Mouse (Mus musculus) kidney, embryonic 14.5 days (tissue): ENCODE results near the gene Tbx1. TPM values are rescaled to one million over a fixed set of nuclear protein-coding genes. Genes with fewer than 3 reads are reported as not detected.
"Not testable (repeated sequence)": the region's sequence is repeated elsewhere in the genome, so short reads cannot be mapped to it uniquely, and the experiment has no call there.

ENCODE experiments used
- ATAC-seq: fragments of 200-750 bp; cut with Nextera tagmentation; 2 replicates; pipeline ENCODE4 v1.8.0; 2017; ENCODE audit warnings: moderate number of reproducible peaks, mild to moderate bottlenecking, moderate TSS enrichment, moderate library complexity; ENCODE audit not compliant: low FRiP score, low TSS enrichment
- H3K27ac ChIP-seq: fragments of 300-500 bp; sonication (generic); 2 replicates; pipeline ENCODE4 v1.5.1; 2014; ENCODE audit warnings: low read depth, mild to moderate bottlenecking, low read length, moderate library complexity, mixed read lengths
- H3K27me3 ChIP-seq: fragments of 300-500 bp; sonication (generic); 2 replicates; pipeline ENCODE4 v1.6.1; 2014; ENCODE audit warnings: mild to moderate bottlenecking, low read length; ENCODE audit not compliant: control insufficient read depth, insufficient read depth
- H3K36me3 ChIP-seq: fragments of 300-500 bp; sonication (generic); 2 replicates; pipeline ENCODE4 v1.6.1; 2014; ENCODE audit warnings: low read length, mixed read lengths; ENCODE audit not compliant: control insufficient read depth, insufficient read depth
- H3K4me1 ChIP-seq: fragments of 300-500 bp; sonication (generic); 2 replicates; pipeline ENCODE4 v1.6.1; 2014; ENCODE audit warnings: low read length, mixed read lengths; ENCODE audit not compliant: control insufficient read depth, insufficient read depth
- H3K4me2 ChIP-seq: fragments of 300-500 bp; sonication (generic); replicated peaks from 2 replicates; pipeline ENCODE4 v1.6.1; 2014; ENCODE audit warnings: low read depth, mild to moderate bottlenecking, low read length
- H3K4me3 ChIP-seq: fragments of 300-500 bp; sonication (generic); 2 replicates; pipeline ENCODE4 v1.5.1; 2014; ENCODE audit warnings: mild to moderate bottlenecking, low read length
- H3K9ac ChIP-seq: fragments of 300-500 bp; sonication (generic); 2 replicates; pipeline ENCODE4 v1.6.1; 2014; ENCODE audit warnings: low read depth, mild to moderate bottlenecking, low read length, moderate library complexity
- H3K9me3 ChIP-seq: fragments of 300-500 bp; sonication (generic); 2 replicates; pipeline ENCODE4 v1.6.1; 2016; ENCODE audit warnings: low read length; ENCODE audit not compliant: control insufficient read depth
- WGBS: fragments of 180-500 bp; shearing (Covaris S2); extraction: QIAGEN DNeasy Blood & Tissue Kit; methylation state at CpG from one replicate; pipeline ENCODE4 v1.1.7; 2014; 5-methylcytosine and 5-hydroxymethylcytosine counted together
- polyA plus RNA-seq: library from polyadenylated mRNA; unstranded; fragments of >200 nt; fragmentation: Nextera tagmentation; extraction: Ambion mirVana; gene quantifications from 2 replicates; pipeline ENCODE4 v1.2.1, GENCODE M21; 2014

Tbx1 gene
- polyA plus RNA-seq, 1 experiment from 2014 or later: 0.61 TPM

DNA sequence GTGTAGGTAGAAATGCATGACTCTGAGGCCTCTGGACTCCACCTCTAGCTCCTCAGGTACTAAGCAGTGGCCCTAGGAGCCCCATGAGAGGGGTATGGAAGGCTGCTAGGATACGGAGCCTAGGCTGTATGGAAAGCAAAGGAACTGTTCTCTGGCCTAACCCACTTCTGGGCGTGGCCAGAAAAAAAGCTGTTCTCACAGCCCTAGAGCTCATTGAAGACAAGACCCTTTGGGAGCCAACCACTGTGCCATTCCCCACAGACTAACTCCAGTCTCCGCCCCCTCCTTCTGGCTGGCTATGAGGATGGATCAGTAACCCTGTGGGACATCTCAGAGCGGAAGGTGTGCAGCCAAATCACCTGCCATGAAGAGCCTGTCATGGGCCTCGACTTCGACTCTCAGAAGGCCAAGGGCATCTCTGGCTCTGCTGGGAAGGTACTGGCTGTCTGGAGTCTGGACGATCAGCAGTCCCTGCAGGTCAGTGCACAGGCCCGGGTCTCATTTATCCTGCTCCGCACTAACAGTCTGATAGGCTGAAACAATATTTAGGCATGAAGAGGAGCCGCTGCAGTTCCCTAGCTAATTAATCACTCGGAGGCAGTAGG lies 38.3 kb downstream of the Tbx1 start:
- H3K27ac ChIP-seq: no peak overlapping the region
- H3K36me3 ChIP-seq: no peaks in the 10 kb centered on the region
- no peak overlapping the region for H3K4me3 ChIP-seq
- peaks cover 21% of the 10 kb centered on the region for H3K4me1 ChIP-seq
- peak; percentile 39; the same call in 1 of the 2 replicates for ATAC-seq
- WGBS: 34% methylated on average over 11 of the region's 11 CpGs
- H3K9me3 ChIP-seq: no peaks in the 10 kb centered on the region
- no peak overlapping the region for H3K4me2 ChIP-seq
- H3K27me3 ChIP-seq: no peaks in the 10 kb centered on the region; the same call in 1 of the 2 replicates
- no peak overlapping the region for H3K9ac ChIP-seq

DNA sequence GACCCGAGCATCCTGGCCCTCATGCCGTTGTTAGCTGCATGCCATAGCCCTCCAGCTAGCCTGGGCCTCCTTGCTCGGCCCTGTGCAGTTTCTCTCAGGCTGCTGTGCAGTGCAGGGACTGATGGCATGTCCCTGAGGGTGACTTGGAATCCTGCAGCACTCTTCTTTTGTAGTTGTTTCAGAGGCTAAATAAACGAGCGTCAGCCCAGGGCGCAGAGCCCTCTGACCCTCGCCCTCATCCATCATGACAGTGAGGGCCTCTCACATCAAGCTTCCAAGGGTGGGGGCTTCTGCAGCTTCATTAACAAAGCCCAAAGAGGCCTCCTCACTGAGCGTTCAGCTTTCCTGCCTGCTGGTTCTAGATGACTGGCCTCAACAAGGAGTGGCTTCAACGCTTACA lies 38.9 kb downstream of the Tbx1 start:
- no peaks in the 10 kb centered on the region for H3K9me3 ChIP-seq
- peaks cover 21% of the 10 kb centered on the region for H3K4me1 ChIP-seq
- no peak overlapping the region for H3K27ac ChIP-seq
- no peaks in the 10 kb centered on the region for H3K36me3 ChIP-seq
- H3K4me3 ChIP-seq: no peak overlapping the region
- no peak overlapping the region for H3K4me2 ChIP-seq
- 10% methylated on average over 9 of the region's 9 CpGs for WGBS
- H3K9ac ChIP-seq: no peak overlapping the region
- H3K27me3 ChIP-seq: no peaks in the 10 kb centered on the region; the same call in 1 of the 2 replicates
- ATAC-seq: peak; percentile 40

DNA sequence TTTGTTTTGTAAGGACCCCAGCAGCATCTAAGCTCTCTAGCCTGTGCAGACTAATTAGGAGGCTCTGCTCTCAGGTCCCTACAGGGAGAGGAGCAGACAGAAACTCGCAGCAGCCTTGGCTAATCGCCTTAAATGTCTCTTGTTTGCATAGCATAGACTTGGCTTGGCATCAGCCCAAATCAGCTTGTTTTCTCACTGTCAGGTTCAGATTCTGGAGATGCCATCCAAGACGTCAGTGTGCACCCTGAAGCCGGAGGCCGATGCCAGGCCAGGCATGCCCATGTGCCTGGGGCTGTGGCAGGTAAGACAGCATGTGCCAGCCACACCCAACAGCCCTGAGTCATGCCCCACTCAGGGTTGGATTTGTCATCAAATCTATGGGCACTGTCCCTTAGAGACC lies 42.6 kb downstream of the Tbx1 start:
- Histone ChIP-seq H3K9ac (no peak overlapping the region), H3K4me1 (peaks cover 17% of the 10 kb centered on the region), H3K9me3 (no peaks in the 10 kb centered on the region), H3K36me3 (no peaks in the 10 kb centered on the region), H3K27ac (no peak overlapping the region), H3K4me3 (no peak overlapping the region), H3K4me2 (no peak overlapping the region), H3K27me3 (no peaks in the 10 kb centered on the region; the same call in 1 of the 2 replicates)
- 81% methylated on average over 5 of the region's 5 CpGs for WGBS
- no peak for ATAC-seq

DNA sequence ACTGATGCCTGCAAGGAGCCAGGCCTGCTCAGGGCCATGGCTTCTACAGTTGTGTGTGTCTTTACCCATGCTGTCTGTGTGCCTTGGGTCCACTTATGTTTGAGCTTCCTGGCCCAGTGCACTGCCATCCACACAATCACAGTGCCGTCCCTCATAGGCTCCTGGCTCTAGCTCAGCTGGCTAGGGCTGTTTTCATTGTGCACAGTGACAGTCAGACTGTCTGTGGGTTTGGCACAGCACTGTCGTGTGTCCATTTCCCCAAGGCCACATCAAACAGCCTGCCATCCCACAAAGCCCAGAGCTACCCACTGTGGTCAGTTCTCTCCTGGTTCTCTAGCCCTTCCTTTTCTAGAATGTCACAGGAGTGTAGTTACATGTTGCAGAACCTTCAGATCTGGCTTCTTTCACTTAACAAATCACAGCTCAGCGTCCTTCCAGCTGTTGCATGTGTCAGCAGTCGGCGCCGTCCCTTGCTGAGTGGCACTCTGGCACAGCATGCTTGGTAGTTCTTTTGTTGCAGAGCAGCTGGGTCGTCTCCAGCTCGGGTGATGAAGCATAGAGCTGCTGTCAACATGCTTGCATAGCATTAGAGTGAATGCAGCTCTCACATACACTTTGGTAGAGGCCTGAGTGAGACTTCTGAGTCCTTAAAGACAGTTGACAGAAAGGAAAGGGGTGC lies 47.2 kb downstream of the Tbx1 start:
- WGBS: 63% methylated on average over 8 of the region's 8 CpGs
- H3K4me3 ChIP-seq: no peak overlapping the region
- ATAC-seq: peak; percentile 26
- H3K9ac ChIP-seq: no peak overlapping the region
- H3K9me3 ChIP-seq: no peaks in the 10 kb centered on the region
- no peaks in the 10 kb centered on the region for H3K27me3 ChIP-seq
- H3K4me1 ChIP-seq: no peaks in the 10 kb centered on the region; the same call in 1 of the 2 replicates
- H3K4me2 ChIP-seq: no peak overlapping the region
- H3K36me3 ChIP-seq: no peaks in the 10 kb centered on the region
- H3K27ac ChIP-seq: no peak overlapping the region

DNA sequence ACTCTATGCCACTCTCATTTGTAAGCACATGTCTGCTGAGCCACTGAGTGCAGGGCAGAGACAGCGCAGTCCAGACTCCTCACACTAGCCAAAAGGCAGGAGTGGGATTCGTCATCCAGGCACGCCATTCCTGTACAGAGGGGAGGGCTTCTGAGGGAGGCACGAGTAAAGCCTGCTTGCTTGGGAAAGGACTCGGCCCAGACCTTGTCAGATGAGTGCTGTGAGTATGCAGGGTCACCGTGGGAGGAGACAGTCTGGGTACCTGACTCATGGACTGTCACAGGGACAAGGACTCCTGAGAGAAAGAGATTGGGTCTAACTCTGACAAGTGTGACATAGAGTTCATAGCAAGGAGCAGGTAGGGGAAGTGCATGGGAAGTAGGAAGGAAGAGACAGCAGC lies 51.2 kb downstream of the Tbx1 start:
- WGBS: 53% methylated on average over 6 of the region's 6 CpGs
- ATAC-seq: no peak

DNA sequence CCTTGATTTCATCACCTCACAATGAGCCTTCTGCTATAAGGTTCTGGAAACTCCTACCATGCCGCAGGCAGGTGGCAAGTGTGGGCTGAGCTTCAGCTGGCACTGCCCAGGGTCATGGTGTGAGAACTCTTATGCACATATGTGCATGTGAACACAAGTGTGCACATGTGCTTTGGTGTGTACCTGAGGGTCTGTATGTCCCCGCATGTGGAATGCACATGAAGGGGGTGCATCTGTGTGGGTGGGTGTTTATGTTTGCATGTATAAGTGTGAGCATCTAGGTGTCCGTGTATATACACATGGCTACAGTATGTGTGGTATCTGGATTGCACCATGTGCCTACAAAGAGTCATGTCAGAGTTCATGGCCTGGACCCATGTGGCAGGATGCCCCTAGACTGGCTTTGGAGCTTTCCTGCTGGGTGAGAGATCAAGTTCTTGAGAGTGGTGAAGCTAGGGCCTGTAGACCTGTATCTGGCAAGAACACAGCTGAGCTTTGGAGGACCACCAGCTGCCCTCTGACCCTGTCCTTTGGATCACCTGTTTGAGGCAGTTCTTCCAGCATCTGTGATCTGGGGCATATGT lies 53.0 kb downstream of the Tbx1 start:
- WGBS: 97% methylated on average over 3 of the region's 3 CpGs
- Histone ChIP-seq H3K9ac (no peak overlapping the region), H3K27ac (no peak overlapping the region), H3K9me3 (no peaks in the 10 kb centered on the region), H3K4me3 (no peak overlapping the region), H3K4me1 (no peaks in the 10 kb centered on the region), H3K36me3 (no peaks in the 10 kb centered on the region), H3K27me3 (no peaks in the 10 kb centered on the region), H3K4me2 (no peak overlapping the region)
- ATAC-seq: no peak

More for the DNA sequence above, 51.2 kb downstream of the Tbx1 start:
- Histone ChIP-seq H3K4me3 (no peak overlapping the region), H3K9ac (no peak overlapping the region), H3K9me3 (no peaks in the 10 kb centered on the region), H3K27me3 (no peaks in the 10 kb centered on the region), H3K36me3 (no peaks in the 10 kb centered on the region), H3K27ac (no peak overlapping the region), H3K4me2 (no peak overlapping the region), H3K4me1 (no peaks in the 10 kb centered on the region; the same call in 1 of the 2 replicates)

DNA sequence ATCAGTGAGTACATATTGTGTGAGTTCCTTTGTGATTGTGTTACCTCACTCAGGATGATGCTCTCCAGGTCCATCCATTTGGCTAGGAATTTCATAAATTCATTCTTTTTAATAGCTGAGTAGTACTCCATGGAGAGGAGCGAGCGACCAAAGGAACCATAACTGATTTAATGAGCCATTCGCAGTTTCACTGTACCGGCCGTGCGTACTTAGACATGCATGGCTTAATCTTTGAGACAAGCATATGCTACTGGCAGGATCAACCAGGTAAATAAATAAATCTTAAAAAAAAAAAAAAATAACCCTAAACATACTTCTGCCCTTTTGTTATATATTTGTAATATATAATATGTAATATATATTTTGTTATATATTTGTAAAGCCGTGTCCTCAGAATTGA lies 57.4 kb downstream of the Tbx1 start:
- not testable (repeated sequence) for H3K4me2 ChIP-seq
- 89% methylated on average over 7 of the region's 7 CpGs for WGBS
- ATAC-seq: peak; percentile 100

More for the DNA sequence above, 57.4 kb downstream of the Tbx1 start:
- H3K9ac ChIP-seq, H3K4me1 ChIP-seq, H3K9me3 ChIP-seq, H3K4me3 ChIP-seq, H3K27ac ChIP-seq, H3K27me3 ChIP-seq, H3K36me3 ChIP-seq: not testable (repeated sequence)
